Mouse (Mus musculus): ENCODE results near the gene Lingo1.

DNA sequence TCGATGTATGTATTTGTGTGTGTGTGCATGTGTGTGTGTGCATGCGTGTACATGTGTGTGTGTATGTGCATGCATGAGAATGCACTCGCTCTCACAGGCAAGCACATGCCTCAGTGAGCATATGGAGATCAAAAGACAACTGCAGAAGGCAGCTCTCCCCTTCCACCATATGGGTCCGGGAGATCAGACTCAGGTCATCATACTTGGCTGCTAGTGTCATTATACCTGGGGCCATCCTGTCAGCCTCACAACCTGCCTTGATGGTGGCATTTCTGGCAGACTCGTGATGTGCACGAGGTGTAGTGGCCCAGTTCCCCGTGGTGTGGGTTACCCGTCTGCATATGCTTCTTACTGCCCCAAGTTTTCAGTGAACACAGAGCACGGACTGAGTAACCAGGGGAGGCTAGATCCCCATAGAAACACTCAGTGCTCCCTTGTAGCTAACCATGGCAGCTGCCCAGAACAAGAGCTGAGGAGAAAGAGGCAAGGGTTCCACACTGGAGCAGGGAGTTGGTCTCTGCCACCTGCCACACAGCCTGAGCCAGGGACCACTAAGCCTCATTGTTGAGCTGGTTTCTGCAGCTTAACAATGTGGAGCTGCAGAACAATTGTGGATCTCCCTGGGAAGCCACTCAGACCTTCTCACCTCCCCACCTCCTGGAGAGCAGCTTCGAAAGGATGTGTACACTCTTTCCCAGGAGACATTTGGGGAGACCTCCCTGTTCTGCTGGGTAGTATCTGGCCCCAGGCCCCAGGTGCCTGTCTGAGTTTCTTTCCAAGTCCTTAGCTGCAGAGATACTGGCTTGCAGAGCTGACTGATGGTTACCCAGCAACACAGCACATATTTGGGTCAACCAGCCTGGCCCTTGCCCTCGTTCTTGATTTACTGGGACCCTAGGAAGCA lies 212.9 kb downstream of the Lingo1 start:
- TF ChIP-seq CTCF (conservative IDR thresholded peaks at IDR 0.05; ENCODE audit: insufficient read depth, insufficient read length, low read depth, low read length) = no peak
- TF ChIP-seq POLR2A (IDR thresholded peaks at IDR 0.05; ENCODE audit: low read depth, low read length) = no peak
